Mouse (Mus musculus): ENCODE data around the gene Gkn1.

- no peak for TF ChIP-seq POLR2A (IDR thresholded peaks at IDR 0.05; ENCODE audit: insufficient read depth, low read depth, low read length)
- no peak for TF ChIP-seq CTCF (IDR thresholded peaks at IDR 0.05)
These were observed 23.8 kb downstream of the Gkn1 start for GRCm38 (mm10) chr6:87326932-87327331.

Data from heart, adult 2 months (tissue).